Mouse (Mus musculus): ENCODE measurements around the gene Arhgap5.

Arhgap5 gene

DNA sequence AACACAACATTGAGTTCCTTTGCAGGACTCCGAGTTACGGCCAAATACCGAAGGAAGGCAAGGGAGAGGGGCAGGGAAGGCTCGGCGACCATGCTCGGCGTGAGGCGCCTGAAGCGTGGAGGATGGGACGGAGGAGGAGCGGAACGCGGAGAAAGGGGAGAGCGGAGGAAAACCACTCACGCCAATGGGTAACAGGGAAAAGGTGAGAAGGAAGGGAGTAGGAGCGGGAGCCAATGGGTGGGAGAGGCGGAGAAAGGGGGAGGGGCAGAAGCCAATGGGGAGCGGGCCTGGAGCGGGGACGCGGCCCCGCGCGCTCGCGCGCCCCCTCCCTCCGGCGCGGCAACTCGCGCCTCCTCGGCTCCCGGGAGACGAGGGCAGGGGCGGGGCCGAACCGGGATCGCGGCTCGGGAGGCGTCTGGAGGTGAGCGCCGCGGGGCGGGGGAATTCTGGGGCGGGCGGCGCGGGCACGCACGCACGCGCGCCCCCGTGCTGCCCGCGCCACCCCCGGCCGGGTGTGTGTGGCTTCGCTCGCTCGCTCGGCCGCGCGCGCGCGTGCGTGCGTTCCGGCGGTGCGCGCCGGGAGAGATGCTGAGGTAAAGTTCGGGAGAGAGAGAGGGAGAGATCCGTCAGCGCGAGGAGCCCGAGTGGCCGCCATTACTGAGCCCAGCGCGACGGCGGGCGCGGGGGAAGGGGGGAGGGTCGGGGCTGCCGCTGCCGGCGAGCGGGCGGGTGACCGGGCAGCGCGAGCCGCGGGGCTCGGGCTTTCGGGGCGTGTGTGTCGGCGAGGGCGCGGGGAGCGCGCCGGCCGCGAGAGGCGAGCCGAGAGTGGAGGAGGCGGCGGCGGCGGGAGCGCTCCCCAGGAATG is at the start of gene Arhgap5:
Arhgap5 (plus strand) TSS at position 517 of the 865 bp plus-strand sequence.
- peak; percentile 87 for DNase-seq (ENCODE audit: low spot score)

DNA sequence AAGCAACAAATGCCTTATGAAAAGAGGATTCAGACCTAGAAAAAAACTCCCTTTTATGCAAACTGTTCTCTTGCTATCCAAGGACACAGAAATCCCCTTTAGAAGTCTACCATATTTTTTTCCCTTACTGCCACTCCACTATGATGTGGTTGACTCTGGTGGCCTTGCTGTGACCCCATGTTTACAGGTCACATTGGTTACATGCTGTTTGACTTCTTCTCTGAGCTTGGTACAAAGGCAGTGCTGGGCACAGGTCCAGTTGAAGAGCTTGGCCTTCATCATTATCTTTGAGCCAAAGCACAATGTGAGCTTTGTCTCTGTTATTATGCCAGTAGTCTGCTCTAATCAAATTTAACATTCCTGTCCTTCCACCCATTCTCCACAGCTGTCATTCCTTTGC is 39.2 kb upstream of the Arhgap5 start:
- DNase-seq (ENCODE audit: low spot score) = no peak

GRCm38 (mm10) chr12:52471621-52472020 is 32.2 kb upstream of the Arhgap5 start:
- DNase-seq (ENCODE audit: low spot score) = no peak

DNA sequence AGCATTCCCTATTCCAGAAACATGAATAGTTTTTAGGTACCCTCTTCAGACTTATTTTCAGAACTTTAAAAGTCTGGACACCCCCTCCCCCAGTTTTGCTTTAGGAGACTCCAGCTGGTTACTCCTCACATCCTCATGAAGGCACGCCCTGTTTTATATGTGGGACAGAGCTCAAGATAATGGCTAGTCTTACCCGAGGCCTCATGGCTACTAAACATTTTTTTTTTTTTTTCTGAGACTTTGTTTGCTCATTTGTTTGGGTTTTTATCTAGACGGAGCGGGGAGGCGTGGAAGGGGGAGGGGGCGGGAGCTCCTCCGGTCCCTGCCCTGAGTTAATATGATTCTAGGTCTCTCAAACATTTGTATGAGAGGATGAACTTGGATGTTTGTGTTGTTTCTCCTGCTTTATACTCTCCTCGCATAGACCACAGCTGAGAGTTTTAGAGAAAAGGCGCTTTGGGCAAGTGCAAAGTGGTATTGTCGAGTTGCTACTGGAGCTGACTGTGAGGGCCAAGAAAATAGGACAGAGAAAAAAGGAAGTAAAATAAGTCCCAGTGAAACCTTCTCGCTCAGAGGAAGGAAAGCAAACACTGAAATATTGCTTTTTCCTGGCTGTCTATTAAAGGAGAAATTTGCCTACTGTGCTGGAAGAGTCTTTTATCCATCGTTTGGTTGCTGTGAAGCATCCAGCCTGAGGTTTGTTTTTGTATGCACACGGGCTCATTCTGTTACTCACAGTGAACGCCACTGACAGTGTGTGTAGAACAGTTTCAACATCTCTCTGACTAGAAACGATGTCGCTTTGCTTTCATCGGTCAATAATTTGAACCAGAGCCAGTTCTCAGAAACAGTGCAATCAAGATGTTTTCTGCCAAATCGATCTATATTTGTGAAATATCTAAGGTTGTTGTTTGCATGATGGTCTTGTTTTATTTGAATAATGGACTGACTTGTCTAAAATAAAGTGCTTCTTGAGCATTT is 29.5 kb upstream of the Arhgap5 start:
- no peak for DNase-seq (ENCODE audit: low spot score)

GRCm38 (mm10) chr12:52476036-52476435 is 27.7 kb upstream of the Arhgap5 start:
- DNase-seq (ENCODE audit: low spot score) = no peak

GRCm38 (mm10) chr12:52478611-52479010 is 25.2 kb upstream of the Arhgap5 start:
- no peak for DNase-seq (ENCODE audit: low spot score)

DNA sequence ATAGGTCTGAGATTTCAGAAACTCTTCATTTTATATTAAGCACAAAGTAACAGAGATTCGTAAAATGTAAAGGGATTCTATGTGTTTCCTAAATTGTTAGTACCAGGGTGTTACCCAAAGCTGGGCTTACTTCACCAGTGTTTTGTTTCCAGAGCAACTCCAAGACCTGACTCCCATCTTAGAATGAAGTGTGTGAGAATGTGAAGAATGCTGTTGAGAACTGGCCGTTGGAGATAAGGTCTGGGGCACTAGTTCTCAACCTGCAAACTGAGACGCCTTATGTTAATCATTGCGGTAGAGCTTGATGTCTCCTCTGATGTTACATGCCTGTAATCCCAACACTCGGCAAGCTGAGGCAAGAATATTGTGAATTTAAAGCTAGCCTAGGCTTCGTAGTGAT is 24.4 kb upstream of the Arhgap5 start:
- no peak for DNase-seq (ENCODE audit: low spot score)

DNA sequence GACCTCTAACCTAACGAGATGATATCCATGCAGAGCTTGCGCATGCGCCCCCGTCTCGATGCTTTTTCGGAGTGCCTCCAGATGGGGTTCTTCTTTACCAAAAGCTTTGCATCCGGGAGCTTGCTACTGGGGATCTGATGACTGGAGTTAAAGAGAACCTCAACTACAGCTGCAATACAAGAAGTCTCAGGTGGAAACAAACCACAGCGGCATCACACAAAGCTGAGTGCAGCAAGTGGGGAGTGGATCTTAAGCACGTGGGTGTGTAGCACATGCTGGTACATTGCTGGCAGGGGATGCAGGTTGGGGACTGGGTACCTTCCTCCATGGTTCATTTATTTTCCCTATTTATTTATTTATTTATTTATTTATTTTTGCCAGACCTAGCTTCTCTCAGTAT is 22.9 kb upstream of the Arhgap5 start:
- no peak for DNase-seq (ENCODE audit: low spot score)

DNA sequence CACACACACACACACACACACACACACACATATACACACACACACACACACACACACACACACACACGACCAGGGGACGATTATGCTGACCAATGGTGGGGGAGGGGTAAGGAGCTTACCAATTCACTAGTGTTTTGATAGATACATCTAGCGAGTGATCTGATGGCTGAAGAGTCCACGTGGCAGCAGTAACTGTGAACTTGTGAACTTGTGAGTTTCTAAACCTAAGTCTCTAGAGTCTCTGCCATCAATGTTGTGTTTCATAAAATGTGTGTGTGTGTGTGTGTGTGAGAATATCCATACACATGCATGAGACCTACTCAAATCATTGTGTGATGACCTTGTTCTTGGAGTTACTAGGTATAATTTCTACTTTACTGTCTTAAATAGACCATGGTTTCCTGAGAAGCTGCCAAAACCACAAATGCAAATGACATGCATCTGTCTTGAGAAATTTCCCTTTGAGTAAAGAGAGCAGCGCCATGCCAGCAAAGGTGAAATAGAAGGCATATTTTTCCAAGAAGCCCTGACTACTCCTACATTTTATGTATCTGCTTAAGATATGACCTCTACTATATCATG is 21.7 kb upstream of the Arhgap5 start:
- DNase-seq (ENCODE audit: low spot score) = no peak

DNA sequence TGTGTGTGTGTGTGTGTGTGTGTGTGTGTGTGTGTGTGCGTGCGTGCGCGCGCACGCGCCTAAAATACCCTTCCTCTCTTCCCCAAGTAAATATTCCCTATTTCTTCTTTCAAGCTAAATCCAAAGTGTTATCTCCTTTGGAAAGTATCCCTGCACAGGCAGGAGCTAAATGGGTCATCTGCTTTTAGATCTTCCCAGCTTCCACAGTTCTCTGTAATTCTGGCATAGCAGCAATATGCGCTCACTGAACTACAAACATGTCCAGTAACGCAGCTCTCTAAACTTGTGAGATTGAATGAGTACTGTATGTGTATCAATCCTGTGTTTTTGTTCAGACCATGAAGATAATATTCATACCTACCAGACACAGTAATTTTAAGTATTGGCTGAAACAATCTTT is 20.6 kb upstream of the Arhgap5 start:
- DNase-seq (ENCODE audit: low spot score) = no peak

DNA sequence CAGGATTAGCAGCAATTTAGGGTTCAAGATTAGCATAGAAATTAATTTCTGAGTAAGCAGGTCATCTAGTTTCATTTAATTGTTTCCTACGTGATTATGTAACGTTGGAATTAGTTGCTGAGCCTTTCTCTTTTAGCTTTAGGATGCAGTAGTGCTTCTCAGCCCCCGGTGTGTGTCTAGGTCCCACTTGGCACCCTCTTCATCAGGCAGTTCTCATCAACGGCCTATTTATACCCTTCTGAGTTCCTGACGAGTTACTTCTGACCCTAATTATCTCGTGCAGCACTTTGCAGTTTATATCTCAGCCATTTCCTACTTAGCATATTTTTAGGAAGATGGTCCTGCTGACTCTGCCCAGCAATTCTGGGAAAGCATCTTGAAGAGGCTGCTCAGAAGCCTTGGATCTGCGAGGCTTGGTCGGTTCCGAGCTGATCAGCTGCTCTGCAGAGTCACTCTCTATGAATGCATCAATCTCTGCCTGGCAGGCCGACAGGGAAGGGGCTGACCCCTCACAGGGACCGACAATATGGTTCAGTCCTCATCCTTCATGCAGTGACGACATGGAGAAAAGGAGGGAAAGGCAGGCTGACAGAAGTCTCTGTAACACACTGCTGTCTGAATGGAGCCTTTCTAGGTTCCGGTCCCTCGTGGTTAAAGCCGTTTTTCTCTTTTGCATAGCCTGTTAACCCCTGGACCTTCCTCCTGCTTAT is 15.4 kb upstream of the Arhgap5 start:
- no peak for DNase-seq (ENCODE audit: low spot score)

DNA sequence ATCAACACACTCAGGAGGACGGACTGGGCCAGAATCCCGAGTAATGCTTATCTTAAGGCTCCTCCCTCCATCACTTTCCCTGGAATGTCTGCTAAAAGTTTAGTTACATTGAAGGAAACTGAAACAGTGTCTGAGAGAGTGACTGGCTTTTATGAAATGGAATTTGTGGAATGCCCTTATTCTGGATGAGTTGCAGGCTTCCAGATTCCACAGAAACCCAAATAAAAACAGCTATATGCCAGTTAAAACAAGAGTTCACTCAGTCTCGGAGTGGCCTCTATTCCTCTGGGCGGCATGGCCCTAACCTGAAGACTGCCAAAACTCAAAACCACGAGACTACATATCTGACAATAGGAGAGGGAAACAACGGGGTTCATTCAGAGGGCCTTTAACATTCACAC is 10.5 kb upstream of the Arhgap5 start:
- DNase-seq (ENCODE audit: low spot score) = no peak

- DNase-seq (ENCODE audit: low spot score) = no peak
Measured at GRCm38 (mm10) chr12:52497209-52497608, 6.6 kb upstream of the Arhgap5 start.

DNA sequence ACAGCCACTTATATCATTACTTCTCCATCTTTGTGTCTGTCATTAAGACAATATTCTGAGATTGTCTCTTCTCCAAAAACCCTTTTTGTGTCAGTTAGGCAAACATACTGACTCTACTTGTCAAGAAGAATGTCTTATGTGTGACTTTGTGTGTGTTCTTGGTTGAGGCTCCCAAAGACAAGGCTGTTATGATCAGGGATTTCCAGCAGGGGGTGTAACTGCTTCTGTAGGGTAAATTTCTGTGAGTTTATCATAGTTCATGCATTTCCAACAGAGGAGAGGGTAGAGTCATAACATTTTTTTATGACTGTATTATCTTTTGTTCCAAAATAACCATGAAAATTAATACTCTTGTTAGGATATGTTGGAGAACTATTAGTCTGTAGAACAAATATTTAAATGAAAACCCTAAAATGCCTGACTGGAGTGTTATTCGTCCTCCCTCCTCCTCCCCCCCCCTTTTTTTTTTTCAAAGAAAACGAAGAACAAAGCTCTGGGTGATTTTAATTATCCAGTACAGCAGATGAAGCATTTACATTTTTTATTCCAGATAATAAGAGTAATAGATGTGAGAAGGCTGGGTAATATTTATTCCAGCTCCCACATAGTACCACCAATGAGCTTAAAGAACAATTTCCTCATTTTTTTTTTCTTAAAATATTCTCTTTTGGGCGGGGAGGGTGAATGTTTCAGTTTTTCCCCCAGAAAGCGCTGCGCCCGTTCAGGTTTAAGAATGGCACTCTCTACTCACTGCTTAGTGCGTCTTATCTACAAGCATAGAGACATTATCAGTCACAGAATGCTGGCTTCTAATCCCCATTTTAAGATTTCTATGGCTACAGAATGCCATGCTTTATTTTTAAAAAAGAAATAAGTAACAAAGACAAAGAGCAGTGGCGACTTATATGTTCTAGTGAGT is 2.6 kb upstream of the Arhgap5 start:
- no peak for DNase-seq (ENCODE audit: low spot score)

- DNase-seq (ENCODE audit: low spot score) = no peak
Measured at GRCm38 (mm10) chr12:52502161-52502560, 1.6 kb upstream of the Arhgap5 start.

GRCm38 (mm10) chr12:52503131-52503455 is 679 bp upstream of the Arhgap5 start:
- DNase-seq (ENCODE audit: low spot score) = no peak

DNA sequence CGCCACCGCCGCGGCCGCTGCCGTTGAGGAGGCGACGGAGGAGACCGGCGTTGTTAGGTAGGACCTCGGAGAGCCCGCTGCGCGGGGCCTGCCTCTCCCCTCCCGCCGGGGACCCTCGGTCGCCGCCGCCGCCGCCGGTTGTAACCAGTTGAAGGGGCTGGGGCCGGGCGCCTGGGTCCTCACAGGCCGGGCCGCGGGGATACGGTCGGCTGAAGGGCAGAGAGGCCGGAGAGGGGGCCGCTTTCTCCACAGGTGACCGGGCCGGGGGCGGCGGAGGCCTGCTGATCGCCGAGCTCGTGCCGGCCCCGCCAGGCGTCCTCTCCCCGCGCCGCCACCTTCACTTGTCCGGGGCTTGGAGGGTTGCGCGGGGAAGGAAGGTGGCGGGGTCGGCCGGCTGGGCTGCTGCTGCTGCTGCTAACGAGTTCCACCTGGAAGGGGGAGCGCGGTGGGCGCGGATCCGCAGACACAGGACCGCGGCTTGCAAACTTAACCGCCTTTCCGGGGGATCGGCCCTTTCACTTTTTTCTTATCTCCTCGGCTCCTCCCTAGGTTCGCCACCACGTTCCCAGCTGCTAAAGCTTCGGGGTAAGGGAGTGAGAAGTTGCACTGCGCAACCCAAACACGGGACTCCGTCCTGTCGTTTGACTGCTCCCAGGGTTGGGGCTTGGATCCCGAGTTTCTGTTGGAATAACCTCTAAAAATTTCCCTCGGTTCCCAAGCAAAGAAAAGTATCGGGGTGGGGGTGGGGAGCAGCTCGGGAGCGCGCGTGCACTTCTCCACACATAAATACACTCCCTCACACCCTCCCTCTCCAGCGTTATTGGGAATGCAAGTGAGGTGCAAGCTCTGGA is 784 bp downstream of the Arhgap5 start:
- peak; percentile 24 for DNase-seq (ENCODE audit: low spot score)

DNA sequence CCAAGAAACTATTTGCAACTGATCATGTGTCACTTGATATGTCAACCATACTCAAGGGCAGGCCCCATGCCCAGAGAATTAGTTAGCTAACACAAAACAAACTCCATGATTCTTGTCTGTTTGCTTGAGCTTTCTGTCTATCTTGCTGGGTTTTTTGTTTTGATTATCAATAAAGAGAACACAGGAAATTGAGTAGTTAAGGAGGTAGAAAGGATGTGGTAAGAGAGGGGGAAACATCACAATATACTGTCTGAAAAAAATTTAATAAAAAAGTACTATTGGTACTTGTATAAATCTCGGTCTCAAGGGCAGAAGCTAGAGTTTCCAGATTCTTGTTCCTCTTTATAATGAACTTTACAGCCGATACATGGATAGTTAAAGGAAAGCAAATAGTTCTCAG is 20.9 kb downstream of the Arhgap5 start:
- DNase-seq (ENCODE audit: low spot score) = no peak

- DNase-seq (ENCODE audit: low spot score) = no peak
Measured at GRCm38 (mm10) chr12:52525486-52525885, 21.7 kb downstream of the Arhgap5 start.

DNA sequence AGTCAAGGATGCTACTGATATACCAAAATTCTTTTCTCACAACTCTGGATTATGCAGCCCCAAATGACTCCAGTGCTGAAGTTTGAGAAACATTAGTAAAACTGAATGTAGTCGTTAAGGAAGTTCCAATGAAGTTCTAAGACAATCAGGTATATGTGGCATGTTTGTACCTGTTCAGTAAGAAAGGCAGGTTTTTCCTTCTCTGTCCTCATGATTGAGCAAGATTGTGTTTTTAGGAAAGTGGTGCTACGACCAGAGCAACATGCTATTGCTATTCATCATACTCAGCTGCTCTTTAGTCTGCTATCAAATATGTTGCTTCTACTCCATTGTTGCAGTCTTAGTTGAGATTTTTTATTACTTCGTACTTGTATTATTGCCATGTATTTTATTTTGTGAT is 26.0 kb downstream of the Arhgap5 start:
- no peak for DNase-seq (ENCODE audit: low spot score)
